Mouse (Mus musculus) urinary bladder, adult 2 months (tissue): ENCODE results near the gene Klhl2. TPM values are rescaled to one million over a fixed set of nuclear protein-coding genes. Genes with fewer than 3 reads are reported as not detected.

Source experiments
- DNase-seq: peaks from one replicate; pipeline ENCODE4 v3.0.0; 2022; ENCODE audit warnings: low spot score
- polyA plus RNA-seq: library from polyadenylated mRNA; depleted of rRNA; stranded (reverse); fragments of >200 nt; gene quantifications from 2 replicates; pipeline ENCODE4 v1.2.3, GENCODE M21; 2012

Klhl2 gene
- polyA plus RNA-seq, 1 experiment = 20.2 TPM

DNA sequence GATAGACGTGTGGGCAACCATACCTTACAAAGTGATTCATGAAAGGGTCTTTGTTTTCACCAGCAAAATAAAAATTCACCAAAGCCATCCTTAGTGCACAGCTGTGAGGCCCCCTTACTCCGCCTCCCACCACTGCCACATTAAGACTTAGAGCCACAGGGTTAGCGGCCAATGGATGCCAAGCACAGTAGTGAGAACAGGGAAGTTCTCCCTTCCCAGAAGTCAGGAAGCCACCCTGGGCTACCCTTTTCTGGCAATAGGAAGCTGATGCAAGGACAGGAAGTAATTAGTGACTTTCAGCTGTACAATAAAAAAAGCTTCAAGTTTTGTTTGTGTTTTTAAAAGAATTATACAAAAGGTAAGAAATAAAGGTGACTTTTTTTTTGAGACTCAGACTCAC lies 18.2 kb downstream of the Klhl2 start:
- DNase-seq = no peak

DNA sequence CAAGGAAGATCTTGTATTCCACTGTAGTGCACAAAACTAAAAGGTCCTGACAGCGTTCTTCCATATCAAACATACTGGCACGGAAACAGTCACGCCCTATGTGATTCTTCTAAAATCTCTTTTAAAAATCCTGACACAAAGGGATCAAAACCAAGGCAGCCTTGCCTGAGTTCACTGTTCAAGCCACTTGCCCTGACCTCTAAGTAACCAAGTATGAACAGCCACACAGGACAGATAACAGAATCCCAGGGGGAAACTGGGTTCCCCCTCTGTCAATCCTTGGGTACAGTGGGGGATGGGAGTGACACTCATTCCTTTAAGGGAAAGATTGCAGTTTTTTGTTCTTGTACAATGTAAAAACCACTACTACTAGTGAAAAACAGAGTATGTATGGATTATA lies 19.9 kb downstream of the Klhl2 start:
- no peak for DNase-seq

DNA sequence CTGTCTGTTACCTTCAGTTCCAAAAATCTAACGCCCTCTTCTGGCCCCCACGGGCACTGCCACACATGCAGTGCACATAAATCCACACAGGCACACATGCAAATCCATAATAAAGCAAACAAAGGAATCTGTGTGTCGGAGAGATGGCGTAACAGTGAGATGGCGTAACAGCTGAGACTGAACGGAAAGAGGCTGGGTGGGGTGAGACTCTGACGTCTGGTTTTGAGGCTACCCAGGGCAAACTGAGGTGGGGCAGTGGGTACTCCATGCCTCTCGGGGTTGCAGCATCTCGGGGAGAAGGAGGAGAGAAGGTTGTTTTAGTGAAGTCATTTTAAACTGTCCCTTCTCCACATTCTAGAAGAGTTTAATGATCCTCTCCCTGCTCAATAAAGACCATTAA lies 20.4 kb downstream of the Klhl2 start:
- no peak for DNase-seq

DNA sequence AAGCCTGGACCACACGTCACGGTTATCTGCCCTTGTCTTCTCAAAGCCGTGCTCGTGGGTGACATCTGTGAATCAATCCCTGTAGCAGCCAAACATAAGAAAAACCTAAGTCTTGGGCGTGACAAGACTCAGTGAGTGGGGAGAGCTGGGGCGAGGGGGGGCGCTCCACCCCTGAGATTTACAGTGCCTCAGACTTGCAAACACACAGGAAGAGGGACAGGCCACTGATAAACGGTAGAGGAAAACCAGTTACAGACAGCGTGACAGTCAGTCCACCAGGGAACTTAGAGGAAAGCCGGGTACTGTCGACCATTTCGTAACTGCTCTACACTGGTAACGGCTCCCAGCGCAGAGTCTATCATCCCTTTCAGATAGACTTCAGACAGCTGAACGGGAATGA lies 21.4 kb downstream of the Klhl2 start:
- no peak for DNase-seq

DNA sequence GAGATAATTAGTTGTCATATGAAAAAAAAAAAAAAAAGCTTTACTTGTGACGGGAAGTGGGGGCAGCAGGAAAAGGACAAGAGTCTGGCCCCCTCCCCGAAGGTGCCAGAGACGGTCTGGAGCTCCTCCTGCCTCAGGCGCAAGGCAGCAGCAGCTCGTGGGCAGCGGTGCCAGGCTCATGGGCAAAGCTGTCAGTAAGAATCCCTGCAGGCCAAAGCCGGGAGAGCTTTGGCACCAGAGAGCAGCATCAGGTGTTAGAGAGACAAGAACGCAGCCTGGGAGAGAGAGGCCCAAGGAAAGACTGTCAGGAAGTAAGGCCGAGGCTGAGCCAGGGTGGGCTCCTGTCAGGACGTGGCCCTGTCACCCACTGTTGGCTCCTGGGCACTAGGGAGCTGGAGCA lies 22.5 kb downstream of the Klhl2 start:
- no peak for DNase-seq

DNA sequence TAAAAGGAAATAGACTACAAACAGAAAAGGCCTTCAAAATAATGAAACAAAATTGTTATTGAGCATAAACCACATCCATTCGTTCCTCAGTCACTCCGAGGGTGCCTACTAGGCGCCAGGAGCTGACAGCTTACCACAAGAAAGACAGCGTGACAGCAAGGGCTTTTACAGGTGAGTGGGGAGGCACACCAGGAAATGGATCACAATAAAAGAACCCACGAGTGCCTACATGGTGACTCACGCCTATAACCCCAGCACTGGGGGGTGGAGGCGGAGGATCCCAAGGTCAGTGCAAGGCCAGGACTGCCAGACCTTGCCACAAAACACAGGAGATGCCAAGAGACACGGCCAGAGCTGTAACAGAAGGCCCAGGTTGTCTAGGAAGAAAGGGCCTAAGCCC lies 23.4 kb downstream of the Klhl2 start:
- DNase-seq = no peak

DNA sequence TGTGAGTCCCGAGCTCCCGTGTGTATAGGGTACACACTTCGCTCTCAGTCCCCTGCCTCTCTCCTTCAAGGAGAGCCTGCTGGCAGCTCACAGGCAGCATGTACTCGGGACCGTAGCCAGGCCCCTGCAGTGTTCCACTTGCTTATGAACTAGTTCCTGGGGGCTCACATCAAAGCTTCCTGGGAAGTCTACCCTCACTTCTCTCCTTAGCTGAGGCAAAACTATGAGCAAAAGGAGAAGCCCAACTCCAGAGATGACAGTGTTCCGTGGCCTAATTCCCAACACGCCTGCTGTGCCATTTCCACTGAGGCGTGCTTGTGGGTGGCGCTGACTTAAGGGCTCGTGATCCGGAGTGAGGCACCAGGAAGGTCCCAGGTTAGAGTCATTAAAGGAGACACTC lies 25.9 kb downstream of the Klhl2 start:
- no peak for DNase-seq

DNA sequence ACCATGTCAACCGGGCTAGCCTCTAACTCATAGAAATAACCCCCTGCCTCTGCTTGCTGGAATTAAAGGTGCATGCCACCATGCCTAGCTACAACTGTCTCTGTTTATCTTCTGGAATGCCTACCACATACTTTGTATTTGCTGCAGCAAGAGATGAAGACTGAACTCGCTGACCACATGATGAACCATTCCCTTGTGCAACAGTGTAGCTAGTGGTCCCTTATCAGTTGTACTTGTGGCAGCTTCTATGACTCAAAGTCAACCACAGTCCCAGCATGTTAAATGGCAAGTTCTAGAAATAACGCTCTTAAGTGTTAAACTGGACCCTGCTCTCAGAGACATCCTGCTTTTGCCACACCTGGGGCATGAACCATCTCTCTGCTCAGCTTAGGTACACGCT lies 28.9 kb downstream of the Klhl2 start:
- DNase-seq = no peak

DNA sequence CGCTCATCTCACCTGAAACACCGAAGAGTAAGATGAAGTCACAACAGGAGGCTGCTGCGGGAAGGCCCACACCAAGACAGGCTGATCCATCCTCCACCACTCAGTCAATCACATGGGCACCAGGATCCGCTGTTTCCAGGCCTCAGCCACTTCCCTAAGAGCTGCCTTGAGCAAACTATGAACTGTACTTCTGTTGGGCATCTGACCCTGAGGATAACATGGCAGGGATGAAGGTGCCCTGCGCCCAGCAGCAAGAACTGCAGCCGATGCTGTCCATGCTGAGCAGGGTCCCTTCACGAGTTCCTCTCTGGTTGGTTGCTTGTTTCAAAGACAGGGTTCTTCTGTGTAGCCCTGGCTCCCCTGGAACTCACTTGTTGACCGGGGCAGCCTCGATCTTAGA lies 38.0 kb downstream of the Klhl2 start:
- DNase-seq = no peak

DNA sequence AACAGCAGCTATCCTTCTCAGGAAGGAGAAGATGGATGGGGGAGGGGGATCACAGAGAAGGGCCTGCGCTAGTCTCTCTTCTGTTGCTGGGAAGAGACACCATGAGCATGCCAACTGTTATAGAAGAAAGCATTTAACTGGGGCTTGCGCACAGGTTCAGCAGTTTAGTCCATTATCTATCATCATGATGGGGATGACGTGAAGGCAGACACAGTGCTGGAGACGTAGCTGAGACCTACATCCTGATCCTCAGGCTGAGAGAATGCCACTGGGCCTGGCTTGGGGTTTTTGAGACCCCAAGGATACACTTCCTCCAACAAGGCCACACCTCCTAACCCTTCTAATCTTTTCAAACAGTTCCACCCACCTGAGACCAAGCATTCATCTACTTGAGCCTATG lies 38.7 kb downstream of the Klhl2 start:
- no peak for DNase-seq

DNA sequence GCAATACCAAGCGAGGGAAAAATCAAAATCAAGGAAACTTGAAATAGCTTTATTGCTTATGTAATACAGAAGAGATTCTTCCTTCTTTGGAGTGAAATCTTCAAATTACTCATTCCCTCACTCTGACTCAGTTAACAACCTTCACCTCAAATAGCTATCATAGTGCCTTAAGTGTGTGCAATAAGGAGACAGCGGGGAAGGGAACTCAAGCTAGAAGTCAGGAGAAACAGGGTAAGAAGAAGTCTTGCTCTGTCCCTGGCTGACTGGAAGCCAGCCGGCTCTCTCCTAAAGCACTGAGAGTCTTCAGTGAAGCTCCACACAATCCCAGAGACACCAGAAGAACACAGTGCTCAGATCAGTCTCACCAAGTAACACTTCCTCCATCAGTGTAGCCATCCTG lies 43.3 kb downstream of the Klhl2 start:
- no peak for DNase-seq

DNA sequence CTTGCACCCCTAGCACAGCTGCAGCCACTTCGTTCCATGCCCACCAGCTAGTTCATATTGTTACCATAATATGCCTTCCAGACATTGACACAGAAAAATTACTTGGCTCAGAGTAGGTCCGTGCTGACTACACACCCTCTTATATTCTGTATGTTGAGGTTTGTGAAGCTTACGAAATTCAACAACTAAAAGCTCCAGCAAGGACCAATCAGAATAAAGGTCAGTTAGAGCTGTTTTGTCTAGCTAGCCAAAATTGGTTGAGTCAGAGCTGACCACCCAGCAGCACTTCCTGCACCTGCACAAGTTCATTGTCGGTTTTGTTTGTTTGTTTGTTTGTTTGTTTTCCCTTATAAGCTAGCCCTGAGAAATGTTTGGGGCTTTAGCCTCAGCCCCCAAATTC lies 44.8 kb downstream of the Klhl2 start:
- no peak for DNase-seq

DNA sequence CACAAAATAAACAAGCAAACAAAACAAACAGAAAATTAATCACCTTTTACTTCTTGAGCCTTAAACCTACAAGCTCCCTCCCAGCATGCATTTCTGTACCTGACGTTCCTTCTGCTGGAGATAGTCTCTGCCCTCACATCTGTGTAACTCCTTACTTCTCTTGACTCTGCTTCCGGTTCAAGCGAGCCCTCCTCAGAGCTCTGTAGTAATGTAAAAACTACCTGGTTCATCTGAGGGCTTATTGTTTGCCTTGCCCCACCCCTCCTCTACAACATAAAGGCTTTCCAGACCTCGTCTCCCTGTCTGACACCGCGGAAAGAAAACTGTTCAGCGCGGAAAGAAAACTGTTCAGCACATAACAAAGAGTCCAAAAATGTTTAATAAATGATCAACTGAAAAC lies 50.5 kb downstream of the Klhl2 start:
- no peak for DNase-seq

DNA sequence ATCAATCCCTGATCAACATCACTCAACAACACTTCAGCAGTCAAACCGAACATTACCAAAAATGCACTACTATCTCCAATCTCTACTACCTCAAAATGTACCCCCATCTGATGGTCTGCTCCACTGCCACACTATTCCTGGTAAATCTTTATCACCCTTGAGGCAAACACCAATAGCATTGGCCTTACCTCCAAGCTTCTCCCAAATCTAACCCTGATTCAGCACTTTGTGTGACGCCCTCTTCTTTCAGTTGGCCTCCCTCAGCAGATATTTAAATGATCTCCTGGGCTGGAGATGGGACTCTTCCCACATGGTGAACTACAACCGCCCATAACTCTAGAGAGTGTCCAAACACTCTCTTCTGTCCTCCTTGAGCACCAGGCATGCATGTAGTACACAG lies 51.3 kb downstream of the Klhl2 start:
- DNase-seq = no peak

DNA sequence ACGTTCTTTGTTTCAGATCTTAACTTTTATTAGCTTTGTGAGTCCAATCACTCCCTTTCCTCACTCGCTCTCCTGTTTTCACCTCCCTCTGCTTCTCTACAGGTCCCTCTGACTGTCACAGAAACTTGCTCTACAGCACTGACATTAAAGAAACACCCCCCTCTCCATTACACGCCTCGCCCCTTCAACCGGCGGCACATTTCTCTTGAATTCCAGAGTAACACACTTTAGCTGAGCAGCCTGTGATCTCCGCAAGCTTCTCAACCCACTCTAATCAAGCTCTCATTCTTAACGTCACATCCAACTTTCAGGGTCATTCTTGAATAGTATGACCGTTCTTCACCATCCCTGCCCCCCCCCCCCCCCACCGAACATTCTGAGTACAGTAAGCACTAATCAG lies 52.1 kb downstream of the Klhl2 start:
- no peak for DNase-seq

DNA sequence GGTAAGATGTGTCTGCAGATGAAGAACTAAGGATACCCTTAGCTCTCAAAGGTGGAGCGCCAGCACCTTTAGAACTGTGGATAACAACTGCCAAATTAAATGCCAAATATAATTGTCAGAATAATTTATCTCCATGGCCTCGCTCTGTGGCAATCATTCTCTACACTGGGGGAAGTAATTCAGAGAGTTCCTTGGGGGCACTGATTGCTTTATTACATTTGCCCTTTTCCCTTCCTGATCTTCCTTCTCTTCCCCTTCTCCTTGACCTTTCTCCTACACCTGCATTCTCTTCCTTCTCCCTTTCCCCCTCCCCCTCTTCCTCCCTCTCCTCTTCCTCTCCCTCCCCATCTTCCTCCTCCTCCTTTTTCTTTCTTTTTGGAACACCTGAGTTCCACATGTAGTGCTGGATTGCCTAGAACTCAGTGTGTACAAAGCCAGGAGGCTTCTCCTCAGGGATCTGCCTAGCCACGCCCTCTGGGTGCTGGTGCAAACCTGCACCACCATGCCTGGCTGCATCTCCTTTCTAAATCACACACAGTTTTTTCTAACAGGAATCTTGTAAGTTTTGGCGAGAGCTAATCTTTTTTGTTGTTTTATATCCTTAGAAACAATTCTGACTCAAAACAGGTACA lies 58.5 kb downstream of the Klhl2 start:
- DNase-seq = no peak

DNA sequence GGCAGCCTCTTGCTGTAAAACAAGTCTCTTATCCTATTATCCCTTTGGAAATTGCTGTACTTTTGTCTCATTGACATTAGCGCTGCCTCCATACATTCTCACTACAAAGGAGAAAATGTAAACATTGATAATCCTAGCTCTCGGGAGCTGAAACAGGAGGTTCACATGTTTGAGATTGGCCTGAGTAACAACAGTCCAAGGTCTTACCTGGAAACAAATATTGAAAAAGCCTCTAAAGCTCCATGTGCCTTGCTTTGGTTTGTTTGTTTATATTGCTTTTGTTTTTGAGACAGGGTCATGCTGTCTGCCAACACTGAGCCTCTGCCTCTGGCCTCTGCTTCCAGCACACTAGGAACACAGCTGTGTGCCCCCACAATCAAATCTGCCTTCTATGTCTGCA lies 59.4 kb downstream of the Klhl2 start:
- DNase-seq = no peak

DNA sequence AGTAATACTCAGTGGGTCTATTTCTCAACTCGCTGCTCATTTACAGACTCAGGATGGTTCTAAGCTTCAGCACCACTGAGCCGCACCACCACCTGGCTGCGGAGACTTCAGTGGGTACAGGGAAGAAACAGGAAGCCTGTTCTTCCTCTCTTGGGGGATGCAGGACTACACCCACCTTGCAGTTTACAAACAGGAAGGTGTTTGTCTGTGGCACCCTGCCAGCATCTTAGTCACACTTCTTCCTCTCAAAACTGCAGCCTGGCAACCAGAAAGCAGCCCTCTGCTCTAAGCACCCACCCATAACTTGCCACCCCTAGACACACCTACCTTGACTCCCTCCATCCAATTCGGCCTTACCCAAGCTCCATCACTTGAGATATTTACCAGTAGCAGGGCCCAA lies 61.1 kb downstream of the Klhl2 start:
- DNase-seq = no peak

DNA sequence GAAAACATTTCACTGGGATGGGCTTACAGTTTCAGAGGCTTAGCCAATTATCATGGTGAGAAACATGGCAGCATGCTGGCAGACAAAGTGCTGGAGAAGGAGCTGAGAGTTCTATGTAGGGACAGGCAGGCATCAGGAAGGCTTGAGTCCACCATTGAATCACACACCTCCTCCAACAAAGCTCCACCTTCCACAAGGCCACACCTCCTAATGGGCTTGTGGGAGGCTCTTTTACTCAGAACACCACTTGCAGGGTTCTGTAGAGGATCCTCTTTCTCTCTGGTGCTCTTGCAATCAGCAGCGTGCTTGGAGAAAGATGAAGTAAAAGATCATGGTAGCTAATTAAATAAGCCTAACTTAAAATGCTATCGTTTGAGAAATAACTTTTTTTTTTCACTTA lies 63.0 kb downstream of the Klhl2 start:
- no peak for DNase-seq

DNA sequence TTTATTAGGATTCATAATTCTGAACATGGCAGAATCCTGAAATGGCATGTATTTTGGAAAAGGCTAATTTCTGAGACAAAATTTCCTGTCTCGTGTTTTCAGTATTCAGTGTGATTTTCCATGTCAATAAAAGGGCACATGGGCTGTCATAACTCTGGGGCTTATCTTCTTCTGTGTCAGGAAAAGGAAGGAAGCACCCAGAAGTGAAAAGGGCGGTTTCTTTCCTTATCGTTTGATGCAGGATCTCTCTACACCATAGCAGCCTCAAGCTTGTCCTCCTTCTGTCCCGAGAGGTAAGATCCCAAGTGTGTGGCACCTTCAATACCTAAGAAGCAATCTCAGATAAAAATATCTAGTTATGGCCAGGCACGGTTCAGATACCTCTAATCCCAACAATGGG lies 65.6 kb downstream of the Klhl2 start:
- no peak for DNase-seq

DNA sequence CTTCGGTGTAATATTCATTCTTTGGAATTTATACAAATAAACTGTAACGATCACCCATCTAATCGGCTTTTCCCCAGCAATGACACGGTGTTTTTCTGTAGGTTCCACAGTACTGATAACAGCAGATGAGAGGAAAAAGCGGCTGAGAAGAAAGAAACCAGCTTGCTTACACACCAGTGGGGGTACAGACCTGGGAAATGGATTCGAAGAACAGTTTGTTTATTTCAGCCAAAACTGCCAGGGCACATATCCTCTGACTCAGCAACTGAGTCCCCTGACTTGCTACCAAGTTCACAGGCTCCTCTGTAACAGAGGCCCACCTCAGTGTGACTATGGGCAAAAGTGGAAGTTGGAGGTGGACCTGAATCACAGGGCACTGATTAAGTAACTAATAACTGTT lies 67.9 kb downstream of the Klhl2 start:
- no peak for DNase-seq

DNA sequence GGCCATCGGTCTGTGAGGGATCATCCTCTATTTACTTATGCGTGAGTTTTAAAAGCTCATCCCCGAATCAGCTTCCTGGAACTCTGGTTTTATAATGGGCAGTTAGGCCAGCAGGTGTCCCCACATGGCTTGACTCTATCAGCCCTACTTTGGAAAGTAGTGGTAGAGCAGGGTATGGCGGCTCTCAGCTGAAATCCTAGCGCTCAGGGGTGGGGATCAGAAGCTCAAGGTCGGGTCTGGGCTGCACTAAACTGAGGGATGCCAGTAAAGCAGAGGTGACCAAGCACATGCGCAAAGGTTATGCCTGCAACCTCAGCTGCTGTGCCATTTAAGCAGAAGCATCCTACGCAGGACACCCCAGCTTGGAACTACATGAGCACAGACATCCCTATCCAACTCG lies 71.9 kb downstream of the Klhl2 start:
- no peak for DNase-seq

DNA sequence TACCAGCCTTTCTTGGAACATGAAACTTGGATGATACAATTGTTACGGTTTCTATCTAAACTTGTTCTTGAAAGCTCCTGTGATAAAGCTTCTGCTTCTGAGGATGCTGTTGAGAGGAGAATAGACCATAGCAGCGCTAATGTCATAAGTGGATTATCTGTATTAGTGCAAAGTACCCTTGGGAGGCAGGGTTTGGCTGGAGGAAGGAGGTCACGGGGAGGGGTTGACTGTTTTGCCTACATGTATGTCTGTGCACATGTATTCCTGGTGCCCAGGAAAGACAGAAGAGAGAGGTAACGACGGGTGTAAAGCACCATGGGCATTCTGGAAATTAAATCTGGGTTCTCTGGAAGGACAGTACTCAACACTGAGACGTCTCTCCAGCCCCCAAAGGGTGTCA lies 75.7 kb downstream of the Klhl2 start:
- DNase-seq = no peak

DNA sequence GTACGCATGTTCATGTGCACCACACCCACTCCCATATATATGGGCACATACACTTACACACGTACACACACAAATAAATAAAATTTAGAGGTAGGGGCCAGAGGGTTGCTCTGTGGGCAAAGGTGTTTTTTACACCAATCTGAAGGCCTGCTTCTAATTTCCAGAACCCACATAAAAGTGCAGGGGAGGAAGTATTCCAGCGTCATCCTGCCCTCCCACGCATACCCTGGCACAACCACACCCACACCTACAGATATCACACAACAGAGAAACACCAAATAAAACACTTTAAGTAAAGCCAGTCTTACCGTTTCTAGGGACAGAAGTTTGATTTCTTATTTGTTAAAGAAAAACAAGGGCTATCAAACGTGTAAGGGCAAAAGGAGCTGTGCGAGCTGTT lies 79.0 kb downstream of the Klhl2 start:
- DNase-seq = no peak

DNA sequence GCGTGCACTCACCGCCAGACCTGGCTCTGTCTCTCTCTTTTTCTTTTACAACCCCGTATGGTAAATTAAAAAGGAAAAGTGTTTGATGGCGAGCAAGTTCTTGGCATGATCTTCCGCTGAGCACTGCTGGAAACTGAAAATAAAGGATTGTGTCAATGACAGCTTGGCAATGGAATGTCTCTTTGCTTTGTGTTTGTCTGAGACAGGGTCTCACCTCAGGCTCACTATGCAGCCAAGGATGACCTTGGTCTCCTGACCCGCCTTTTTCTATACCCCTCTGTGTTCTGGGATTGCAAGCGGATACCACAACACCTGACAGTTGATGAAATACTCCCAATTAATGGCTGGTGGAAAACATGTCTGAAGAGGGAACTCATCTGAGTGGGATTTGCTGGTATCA lies 80.2 kb downstream of the Klhl2 start:
- no peak for DNase-seq
